Mouse (Mus musculus): ENCODE measurements around the gene Col23a1.
"Not testable (repeated sequence)": the region's sequence is repeated elsewhere in the genome, so short reads cannot be mapped to it uniquely, and the experiment has no call there.

The Col23a1 gene

DNA sequence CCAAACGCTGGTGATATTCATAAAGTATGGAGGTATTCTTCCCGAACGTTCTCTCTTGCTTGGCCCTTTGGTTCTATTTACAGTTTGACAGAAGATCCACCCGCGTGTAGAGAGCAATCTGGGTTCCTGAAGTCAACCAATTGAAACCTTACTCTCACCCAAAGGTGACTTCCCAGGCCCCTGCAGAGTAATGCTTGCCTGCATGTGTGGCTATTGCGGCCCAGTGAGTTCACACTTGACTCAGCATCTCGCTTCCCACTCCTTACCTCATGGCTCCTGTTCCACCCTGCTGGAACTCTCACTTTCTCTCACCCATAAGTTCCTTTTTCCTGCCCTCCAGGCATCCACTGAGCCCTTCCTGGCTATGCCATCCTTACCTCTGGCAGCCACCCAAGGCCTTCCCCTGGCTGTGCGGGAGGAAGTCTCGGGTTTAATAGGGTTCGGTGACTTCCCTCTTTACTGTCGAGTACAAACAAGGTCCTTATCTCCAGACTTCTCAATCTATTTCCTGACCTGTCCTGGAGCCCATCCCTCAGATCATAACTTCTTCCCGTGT is 38.7 kb downstream of the Col23a1 start:
- peak; percentile 14 for DNase-seq (ENCODE audit: low spot score)

DNA sequence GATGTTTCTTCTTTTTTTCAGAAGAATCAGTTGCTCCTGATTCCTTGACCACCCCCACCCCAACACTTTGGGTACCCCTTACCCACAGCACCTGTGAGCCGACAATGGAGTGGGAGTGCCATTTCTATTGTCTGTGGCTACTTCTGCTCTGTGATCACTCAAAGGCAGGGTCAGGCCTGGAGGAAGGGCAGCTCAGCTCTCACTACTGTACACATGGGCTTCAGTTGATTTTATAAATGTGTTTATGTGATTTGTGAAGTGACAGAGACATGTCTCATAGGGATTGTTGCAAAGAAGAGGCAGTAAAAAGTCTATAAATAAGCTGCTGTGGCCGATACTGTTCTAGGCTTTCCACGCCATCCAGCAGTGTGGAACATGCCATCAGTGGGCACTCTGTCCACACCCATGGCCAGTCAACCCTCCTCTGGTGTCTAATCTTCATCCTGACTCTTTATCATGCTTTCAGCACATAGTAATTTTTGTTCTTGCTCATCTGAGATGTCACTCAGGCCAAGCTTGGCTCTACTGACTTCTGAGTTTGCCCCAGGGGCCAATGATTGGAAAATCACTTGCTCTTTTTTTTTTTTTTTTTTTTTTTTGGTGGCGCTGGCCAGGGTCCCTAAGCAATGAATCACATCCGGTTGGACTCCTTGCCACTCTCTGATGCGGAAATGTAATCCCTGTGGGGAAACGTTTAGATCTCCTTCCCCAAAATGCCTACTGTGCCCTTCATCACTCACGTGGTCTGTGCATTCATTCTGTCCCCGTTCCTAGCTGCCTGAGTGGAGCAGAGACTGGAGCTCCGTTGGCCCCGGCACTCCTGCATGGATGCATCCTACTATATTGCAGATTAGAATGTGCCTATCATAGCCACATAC is 40.4 kb downstream of the Col23a1 start:
- no peak for DNase-seq (ENCODE audit: low spot score)

GRCm38 (mm10) chr11:51334017-51334416 is 44.3 kb downstream of the Col23a1 start:
- DNase-seq (ENCODE audit: low spot score): no peak

DNA sequence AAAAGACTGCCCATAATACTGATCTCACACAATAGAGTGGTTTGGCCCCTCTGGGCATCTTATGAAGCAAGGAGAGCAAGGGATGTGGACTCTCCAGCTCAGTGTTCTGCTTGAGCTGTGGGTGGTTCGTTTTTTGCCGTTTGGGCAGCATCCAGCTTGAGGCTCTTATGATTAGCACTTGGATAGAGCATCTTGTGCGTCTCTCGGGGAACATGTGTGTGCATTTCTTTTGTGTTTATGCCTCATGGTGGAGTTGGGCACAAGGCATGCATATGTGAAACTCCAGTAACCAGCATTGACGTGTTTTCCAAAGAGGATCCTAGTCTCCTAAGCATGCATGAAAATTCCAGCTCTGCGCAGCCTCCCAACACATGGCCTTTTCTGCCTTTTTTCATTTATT is 47.9 kb downstream of the Col23a1 start:
- no peak for DNase-seq (ENCODE audit: low spot score)

- no peak for DNase-seq (ENCODE audit: low spot score)
Measured at GRCm38 (mm10) chr11:51338416-51338815, 48.7 kb downstream of the Col23a1 start.

DNA sequence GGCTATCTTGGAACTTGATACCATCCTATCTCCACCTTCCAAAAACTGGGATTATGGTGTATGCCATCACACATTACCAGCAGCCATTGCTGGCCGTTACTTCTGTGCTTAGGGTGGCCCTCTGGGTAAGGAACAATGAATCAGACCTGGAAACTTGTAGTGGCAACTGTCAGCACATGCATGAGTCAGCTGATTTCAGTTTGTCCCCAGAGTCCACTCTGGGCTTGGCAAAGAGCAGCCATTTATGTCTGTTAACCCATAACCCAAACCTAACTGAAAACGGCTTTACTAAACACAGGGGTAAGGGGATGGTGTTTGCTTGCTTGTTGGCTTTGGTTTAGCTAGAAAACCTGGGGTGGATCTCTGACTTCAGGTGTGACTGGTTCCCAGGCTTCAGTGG is 51.4 kb downstream of the Col23a1 start:
- DNase-seq (ENCODE audit: low spot score): no peak

- DNase-seq (ENCODE audit: low spot score): no peak
Measured at GRCm38 (mm10) chr11:51342776-51343175, 53.1 kb downstream of the Col23a1 start.

DNA sequence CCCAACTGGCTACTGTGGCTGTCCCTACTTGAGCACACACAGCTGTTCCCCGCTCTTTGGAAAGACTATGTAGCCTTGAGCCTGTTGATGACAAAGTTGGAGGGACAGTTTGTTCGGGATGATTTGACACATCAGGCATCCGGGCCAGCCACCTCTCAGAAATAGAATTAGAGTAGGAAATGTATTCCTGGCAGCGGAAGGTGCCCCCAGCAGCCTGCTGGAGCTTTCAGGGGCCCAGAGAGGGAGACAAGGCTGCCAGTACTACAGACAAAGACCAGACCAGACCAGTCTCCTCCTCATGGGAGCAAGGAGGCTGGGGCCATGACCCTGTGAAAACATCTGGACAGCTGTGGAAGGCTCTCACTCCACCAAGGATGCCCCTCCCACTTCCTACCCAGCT is 53.6 kb downstream of the Col23a1 start:
- DNase-seq (ENCODE audit: low spot score): no peak

DNA sequence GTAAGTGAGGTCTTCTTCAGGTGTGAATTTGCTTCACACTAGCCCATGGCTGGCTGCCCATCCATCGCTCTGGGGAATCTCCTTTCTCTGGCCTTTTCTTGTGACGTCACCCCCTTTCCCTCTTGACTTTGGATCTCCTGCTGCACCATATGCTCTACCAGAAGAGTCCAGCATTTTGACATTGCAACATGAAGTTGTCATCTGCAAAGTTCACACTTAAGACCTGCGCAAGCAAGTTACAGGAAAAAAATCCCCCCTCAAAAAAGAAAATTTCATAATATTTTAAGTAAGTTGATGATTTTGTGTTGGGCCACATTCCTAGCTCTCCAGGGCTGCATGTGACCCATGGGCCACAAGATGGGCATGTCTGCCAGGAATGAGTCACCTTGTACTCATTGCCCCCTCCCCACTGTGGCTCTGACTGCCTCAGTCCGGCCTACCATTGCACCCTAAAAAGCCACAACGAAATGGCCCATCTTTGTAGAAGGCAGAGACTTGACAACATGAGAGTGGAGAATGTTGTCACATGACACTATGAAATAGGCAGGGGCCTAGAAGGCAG is 54.1 kb downstream of the Col23a1 start:
- no peak for DNase-seq (ENCODE audit: low spot score)

GRCm38 (mm10) chr11:51345481-51346465 is 56.1 kb downstream of the Col23a1 start:
- no peak for DNase-seq (ENCODE audit: low spot score)

GRCm38 (mm10) chr11:51347756-51348155 is 58.0 kb downstream of the Col23a1 start:
- DNase-seq (ENCODE audit: low spot score): no peak

DNA sequence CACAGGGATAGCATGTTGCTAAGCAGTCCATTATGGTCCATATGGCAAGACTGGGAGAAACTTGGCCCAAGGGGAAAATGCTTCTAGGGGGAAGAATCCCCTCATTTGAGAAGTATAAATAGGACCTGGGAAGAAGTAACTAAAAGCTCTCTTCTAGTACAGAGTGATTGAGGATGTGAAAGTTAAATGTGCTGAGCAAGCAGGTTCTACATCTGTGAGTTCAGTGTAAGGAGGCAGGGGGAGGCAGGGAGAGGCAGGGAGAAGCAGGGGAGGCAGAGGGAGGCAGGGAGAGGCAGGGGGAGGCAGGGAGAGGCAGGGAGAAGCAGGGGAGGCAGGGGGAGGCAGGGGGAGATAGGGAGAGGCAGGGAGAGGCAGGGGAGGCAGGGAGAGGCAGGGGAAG is 59.9 kb downstream of the Col23a1 start:
- no peak for DNase-seq (ENCODE audit: low spot score)

- DNase-seq (ENCODE audit: low spot score): no peak
Measured at GRCm38 (mm10) chr11:51351151-51351550, 61.4 kb downstream of the Col23a1 start.

- no peak for DNase-seq (ENCODE audit: low spot score)
Measured at GRCm38 (mm10) chr11:51351841-51352240, 62.1 kb downstream of the Col23a1 start.

GRCm38 (mm10) chr11:51353746-51354145 is 64.0 kb downstream of the Col23a1 start:
- DNase-seq (ENCODE audit: low spot score): no peak

- not testable (repeated sequence) for DNase-seq (ENCODE audit: low spot score)
Measured at GRCm38 (mm10) chr11:51358981-51359380, 69.3 kb downstream of the Col23a1 start.

GRCm38 (mm10) chr11:51364353-51364752 is 74.6 kb downstream of the Col23a1 start:
- no peak for DNase-seq (ENCODE audit: low spot score)

DNA sequence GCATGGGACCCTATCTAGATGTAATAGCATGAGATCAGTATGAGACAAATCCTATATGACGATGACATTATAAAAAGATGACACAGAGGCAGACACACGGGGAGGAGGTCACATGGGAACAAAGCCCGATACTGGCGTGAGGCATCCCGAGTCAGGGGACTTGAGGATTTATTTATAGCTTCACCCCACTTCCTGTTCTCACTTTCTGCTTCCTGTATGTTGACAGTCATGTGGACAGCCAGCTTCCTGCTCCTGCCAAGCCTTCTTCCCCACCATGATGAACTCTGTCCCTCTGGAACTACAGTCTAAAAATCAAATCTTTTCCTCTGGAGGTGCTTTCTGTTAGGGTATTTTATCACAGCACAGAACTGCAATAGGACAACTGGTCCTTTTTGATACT is 77.6 kb downstream of the Col23a1 start:
- no peak for DNase-seq (ENCODE audit: low spot score)

GRCm38 (mm10) chr11:51370273-51370672 is 80.6 kb downstream of the Col23a1 start:
- no peak for DNase-seq (ENCODE audit: low spot score)

GRCm38 (mm10) chr11:51371321-51371720 is 81.6 kb downstream of the Col23a1 start:
- no peak for DNase-seq (ENCODE audit: low spot score)

DNA sequence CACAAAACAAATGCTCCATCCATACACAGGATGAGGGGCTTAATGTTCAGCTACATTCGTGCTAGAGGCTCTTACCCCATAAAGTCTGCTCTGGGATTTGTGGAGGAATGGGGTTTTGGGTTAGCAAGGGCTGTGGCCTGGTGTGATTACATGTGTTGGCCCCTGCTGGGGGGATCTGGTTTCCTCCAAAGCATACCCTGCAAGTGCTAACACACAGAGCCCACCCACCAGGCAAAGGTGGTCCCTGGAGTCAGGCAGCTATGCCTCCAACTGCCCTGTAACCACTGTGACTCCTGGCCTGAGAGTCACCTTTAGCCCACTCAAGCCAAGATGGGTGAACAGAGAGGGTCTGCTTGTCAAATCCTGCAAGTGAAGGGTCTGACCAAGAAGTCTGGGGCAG is 82.2 kb downstream of the Col23a1 start:
- no peak for DNase-seq (ENCODE audit: low spot score)

- no peak for DNase-seq (ENCODE audit: low spot score)
Measured at GRCm38 (mm10) chr11:51377199-51377598, 87.5 kb downstream of the Col23a1 start.

Measured in ovary, postnatal 36 days (tissue).